Mouse (Mus musculus) midbrain, embryonic 16.5 days (tissue): ENCODE data around the gene Inka2. TPM values are rescaled to one million over a fixed set of nuclear protein-coding genes. Genes with fewer than 3 reads are reported as not detected.

Source experiments
- ATAC-seq: fragments of 200-750 bp; cut with Nextera tagmentation; 2 replicates; pipeline ENCODE4 v1.8.0; 2017; ENCODE audit warnings: moderate TSS enrichment
- H3K27ac ChIP-seq: fragments of 300-500 bp; sonication (generic); 2 replicates; pipeline ENCODE4 v1.5.1; 2014; ENCODE audit warnings: mild to moderate bottlenecking, low read length, mixed read lengths
- H3K27me3 ChIP-seq: fragments of 300-500 bp; sonication (generic); 2 replicates; pipeline ENCODE4 v1.6.1; 2014; ENCODE audit warnings: low read depth, low read length, mixed read lengths; ENCODE audit not compliant: control insufficient read depth, insufficient read depth
- H3K36me3 ChIP-seq: fragments of 300-500 bp; sonication (generic); 2 replicates; pipeline ENCODE4 v1.6.1; 2014; ENCODE audit warnings: mild to moderate bottlenecking, low read length, moderate library complexity, mixed read lengths; ENCODE audit not compliant: control insufficient read depth, insufficient read depth
- H3K4me1 ChIP-seq: fragments of 300-500 bp; sonication (generic); 2 replicates; pipeline ENCODE4 v1.6.1; 2014; ENCODE audit warnings: mild to moderate bottlenecking, low read length, mixed read lengths; ENCODE audit not compliant: control insufficient read depth, insufficient read depth
- H3K4me2 ChIP-seq: fragments of 300-500 bp; sonication (generic); 2 replicates; pipeline ENCODE4 v1.6.1; 2014; ENCODE audit warnings: mild to moderate bottlenecking, low read length, mixed read lengths
- H3K4me3 ChIP-seq: fragments of 300-500 bp; sonication (generic); 2 replicates; pipeline ENCODE4 v1.5.1; 2014; ENCODE audit warnings: low read depth, mild to moderate bottlenecking, low read length, moderate library complexity, mixed read lengths
- H3K9ac ChIP-seq: fragments of 300-500 bp; sonication (generic); 2 replicates; pipeline ENCODE4 v1.6.1; 2014; ENCODE audit warnings: low read depth, low read length, mixed read lengths
- H3K9me3 ChIP-seq: fragments of 300-500 bp; sonication (generic); replicated peaks from 2 replicates; pipeline ENCODE4 v1.6.1; 2014; ENCODE audit warnings: mild to moderate bottlenecking, low read length, mixed read lengths; ENCODE audit not compliant: control insufficient read depth, poor library complexity, severe bottlenecking
- WGBS: fragments of 180-500 bp; shearing (Covaris S2); extraction: QIAGEN DNeasy Blood & Tissue Kit; methylation state at CpG from one replicate; pipeline ENCODE4 v1.1.7; 2014; 5-methylcytosine and 5-hydroxymethylcytosine counted together
- polyA plus RNA-seq: library from polyadenylated mRNA; unstranded; fragments of >200 nt; fragmentation: Nextera tagmentation; extraction: Ambion mirVana; gene quantifications from 2 replicates; pipeline ENCODE4 v1.2.1, GENCODE M21; 2015

Gene Inka2
- polyA plus RNA-seq, 1 experiment from 2014 or later: 7.0 TPM

DNA sequence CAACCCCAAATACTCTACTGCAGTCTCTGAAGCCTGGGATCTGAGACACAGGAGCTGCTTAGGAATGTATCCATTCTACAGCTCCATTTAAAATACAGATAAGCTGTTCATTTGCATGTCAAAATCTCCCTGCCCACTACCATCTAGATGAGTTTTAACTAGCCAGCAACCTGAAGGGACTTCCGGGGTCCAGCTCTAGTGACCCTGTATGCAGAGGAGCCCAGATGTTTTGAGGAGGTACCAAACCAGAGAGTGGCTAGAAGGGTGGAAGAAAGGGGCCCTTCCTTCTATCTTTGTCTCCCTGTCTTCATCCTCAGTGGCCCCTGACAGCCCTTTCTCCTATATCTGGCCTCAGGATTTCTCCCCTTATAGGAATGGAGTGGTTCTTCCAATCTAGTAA lies 33.6 kb upstream of the Inka2 start:
- Histone ChIP-seq H3K9me3 (no peaks in the 10 kb centered on the region), H3K27me3 (no peaks in the 10 kb centered on the region), H3K27ac (no peak overlapping the region), H3K9ac (no peak overlapping the region), H3K4me3 (no peak overlapping the region), H3K4me1 (0 out of 2 replicates have a peak, but pooled peaks cover 2% of the 10 kb centered on the region), H3K36me3 (peaks cover 7% of the 10 kb centered on the region), H3K4me2 (no peak overlapping the region)
- WGBS: 80% methylated on average over 1 of the region's 1 CpGs
- no peak for ATAC-seq

- Histone ChIP-seq H3K4me1 (0 out of 2 replicates have a peak, but pooled peaks cover 2% of the 10 kb centered on the region), H3K36me3 (peaks cover 14% of the 10 kb centered on the region), H3K4me2 (no peak overlapping the region), H3K27me3 (no peaks in the 10 kb centered on the region), H3K27ac (no peak overlapping the region), H3K9me3 (no peaks in the 10 kb centered on the region), H3K9ac (no peak overlapping the region), H3K4me3 (no peak overlapping the region)
- 16% methylated on average over 7 of the region's 7 CpGs for WGBS
- peak; percentile 83 for ATAC-seq
These were observed 29.7 kb upstream of the Inka2 start for GRCm38 (mm10) chr3:105674595-105675218.

DNA sequence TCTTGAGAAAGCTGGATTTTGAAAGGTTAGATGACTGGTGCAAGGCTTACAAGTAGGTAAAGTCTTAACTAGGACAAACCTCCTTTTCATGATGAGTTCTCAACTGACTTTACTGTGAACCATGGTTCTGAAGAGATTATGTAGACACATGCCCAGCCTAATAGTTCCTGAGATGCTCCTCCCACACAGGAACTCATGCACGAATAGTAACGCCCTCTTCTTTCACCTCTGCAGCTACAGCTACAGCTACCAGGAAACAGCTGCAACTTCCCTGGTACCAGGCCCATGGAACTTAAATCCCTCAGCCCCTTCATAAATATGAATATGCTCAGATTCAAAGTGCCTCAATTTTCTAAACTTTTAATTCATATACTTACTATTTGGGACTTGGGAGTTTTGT lies 28.5 kb upstream of the Inka2 start:
- H3K4me3 ChIP-seq: no peak overlapping the region
- peaks cover 13% of the 10 kb centered on the region for H3K36me3 ChIP-seq
- H3K27me3 ChIP-seq: no peaks in the 10 kb centered on the region
- no peaks in the 10 kb centered on the region for H3K9me3 ChIP-seq
- 0 out of 2 replicates have a peak, but pooled peaks cover 2% of the 10 kb centered on the region for H3K4me1 ChIP-seq
- WGBS: 48% methylated on average over 2 of the region's 2 CpGs
- no peak overlapping the region for H3K27ac ChIP-seq
- no peak for ATAC-seq
- no peak overlapping the region for H3K9ac ChIP-seq
- H3K4me2 ChIP-seq: no peak overlapping the region

DNA sequence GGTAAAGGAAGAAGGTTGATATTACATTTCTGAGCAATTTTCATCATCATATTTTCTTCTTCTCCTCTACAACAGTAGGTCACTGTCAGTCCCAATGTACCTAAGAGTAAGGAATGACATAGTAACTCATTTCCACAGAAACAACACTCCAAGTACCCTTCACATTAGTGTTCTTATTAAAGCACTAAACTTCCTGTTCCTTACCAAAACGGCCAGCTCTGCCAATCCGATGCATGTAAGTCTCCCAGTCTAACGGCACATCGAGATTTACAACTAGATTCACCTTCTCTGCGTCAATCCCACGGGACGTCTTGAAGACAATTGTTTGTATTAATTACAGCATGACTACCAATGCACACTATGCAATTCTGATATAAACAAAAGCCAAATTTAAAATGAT lies 24.1 kb upstream of the Inka2 start:
- WGBS: 94% methylated on average over 7 of the region's 7 CpGs
- Histone ChIP-seq H3K27ac (no peak overlapping the region), H3K27me3 (no peaks in the 10 kb centered on the region), H3K9ac (no peak overlapping the region), H3K36me3 (peaks cover 24% of the 10 kb centered on the region), H3K4me2 (no peak overlapping the region), H3K4me3 (no peak overlapping the region), H3K4me1 (0 out of 2 replicates have a peak, but pooled peaks cover 3% of the 10 kb centered on the region), H3K9me3 (no peaks in the 10 kb centered on the region)
- ATAC-seq: no peak

DNA sequence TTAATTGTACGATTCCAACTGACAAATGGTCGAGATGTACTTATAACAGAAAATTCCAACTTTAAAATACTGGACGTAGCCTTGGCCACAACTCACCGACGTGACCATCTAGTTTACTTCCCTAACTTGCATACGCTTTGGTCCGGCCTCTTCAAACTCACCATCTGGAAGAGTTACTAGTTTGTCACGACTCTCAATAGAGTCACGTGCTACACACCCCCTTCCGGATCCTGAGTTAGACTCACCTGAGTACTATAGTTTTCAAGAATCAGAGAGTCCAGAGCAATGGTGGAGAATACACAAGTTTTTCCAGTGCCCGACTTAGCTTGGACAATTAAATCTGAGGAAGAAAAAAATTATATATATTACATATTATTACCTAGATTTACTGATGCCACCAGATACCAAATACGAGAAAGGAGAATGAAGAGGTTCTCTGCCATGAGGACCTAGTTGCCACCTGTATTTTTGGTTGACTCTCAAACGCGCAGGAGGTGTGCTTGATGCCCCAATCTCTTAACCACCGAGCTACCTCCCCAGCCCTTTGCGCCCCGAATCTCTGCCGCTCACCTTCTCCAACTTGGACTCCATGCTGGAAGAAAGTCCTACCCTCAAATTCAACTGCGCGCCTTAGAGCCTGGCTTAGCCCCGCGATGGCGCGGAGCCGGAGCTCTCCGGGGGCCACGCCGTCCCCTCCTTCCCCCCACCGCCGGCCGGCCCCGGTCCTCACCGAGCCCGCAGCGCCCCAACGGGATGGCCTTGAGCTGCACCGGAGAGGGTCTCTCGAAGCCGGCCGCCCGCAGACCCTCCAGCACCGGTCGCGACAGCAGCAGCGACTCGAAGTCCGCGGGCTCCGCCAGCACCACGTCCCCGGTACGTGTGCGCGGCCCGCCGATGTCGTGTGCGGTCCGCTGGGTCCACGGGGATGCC lies 17.7 kb upstream of the Inka2 start:
- no peak for ATAC-seq

DNA sequence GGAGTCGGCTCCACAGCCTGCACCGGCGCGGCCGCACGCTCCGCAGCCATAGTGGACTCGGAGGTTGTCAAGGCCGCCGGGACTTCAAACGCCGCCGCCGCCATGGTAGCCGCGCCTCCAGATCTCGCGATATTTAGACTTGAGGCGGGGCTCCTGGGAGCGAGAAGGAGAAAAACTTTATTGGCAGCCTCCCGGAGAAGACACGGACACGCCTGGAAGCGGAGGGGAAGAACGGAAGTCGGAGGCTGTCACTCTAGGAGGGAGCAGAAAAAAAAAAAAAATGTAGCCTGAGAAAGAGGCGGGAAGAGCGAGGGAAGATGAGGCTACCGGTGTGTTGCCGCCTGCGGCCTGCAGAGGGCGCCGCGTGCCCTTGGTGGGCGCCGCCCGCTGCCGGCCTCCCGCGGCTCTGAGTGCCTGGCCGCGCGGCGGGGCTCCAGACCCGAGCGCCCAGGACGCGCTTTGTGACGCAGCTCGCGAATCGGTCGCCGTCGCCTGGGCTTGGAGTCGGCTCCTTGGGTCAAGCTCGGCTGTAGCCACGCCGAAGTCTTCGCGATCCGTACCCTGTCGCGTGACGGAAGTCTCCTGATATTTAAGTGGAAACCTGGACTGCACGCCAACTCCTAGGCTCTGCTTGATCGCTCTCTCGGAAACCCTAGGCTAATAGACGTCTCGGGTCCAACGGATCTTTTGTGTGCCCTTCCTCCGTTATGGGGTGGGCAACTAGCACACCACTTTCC lies 16.9 kb upstream of the Inka2 start, which contains the start of gene Ddx20:
Gene Ddx20, minus strand, starts transcription at position 251 of the 737 bp plus-strand sequence.
- H3K9ac ChIP-seq: peak within 1 kb of the TSS; percentile 90
- H3K27ac ChIP-seq: peak within 1 kb of the TSS; percentile 81
- WGBS: under 1% methylated on average over 72 of the region's 72 CpGs
- no peaks in the 10 kb centered on the region for H3K27me3 ChIP-seq
- peak within 1 kb of the TSS; percentile 83 for H3K4me2 ChIP-seq
- peaks cover 9% of the 10 kb centered on the region; the same call in 1 of the 2 replicates for H3K36me3 ChIP-seq
- no peaks in the 10 kb centered on the region for H3K9me3 ChIP-seq
- H3K4me3 ChIP-seq: peak within 1 kb of the TSS; percentile 95
- ATAC-seq: peak; percentile 97
- peaks cover 13% of the 10 kb centered on the region for H3K4me1 ChIP-seq

More for the DNA sequence above, 17.7 kb upstream of the Inka2 start:
- Histone ChIP-seq H3K4me1 (peaks cover 13% of the 10 kb centered on the region), H3K9ac (peak overlapping the region; percentile 90), H3K4me3 (peak overlapping the region; percentile 95), H3K27me3 (no peaks in the 10 kb centered on the region), H3K4me2 (peak overlapping the region; percentile 83), H3K36me3 (peaks cover 11% of the 10 kb centered on the region; the same call in 1 of the 2 replicates), H3K27ac (peak overlapping the region; percentile 80), H3K9me3 (no peaks in the 10 kb centered on the region)
- WGBS: 10% methylated on average over 57 of the region's 60 CpGs

DNA sequence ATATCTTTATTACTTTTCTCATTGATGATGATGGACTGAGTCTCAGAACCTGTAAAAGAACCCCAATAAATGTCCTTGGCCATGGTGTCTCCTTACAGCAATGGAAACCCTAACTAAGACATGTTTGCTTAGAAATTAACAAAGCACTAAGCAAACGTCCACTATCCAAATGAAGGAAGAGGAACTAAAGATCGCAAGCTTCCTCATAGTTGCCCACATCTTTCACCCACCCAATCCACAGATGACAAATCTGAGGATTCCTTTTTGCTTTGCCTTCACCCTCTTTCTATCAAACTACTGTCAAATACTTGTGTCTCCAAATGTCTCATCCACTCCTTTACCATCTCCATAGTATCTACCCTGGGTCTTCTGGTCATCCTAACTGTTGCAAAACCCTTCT lies 15.9 kb upstream of the Inka2 start:
- no peak overlapping the region for H3K27ac ChIP-seq
- H3K36me3 ChIP-seq: peaks cover 2% of the 10 kb centered on the region; the same call in 1 of the 2 replicates
- H3K9me3 ChIP-seq: no peaks in the 10 kb centered on the region
- H3K27me3 ChIP-seq: no peaks in the 10 kb centered on the region
- no peak overlapping the region for H3K9ac ChIP-seq
- 91% methylated on average over 2 of the region's 2 CpGs for WGBS
- H3K4me3 ChIP-seq: no peak overlapping the region
- ATAC-seq: no peak
- H3K4me1 ChIP-seq: peaks cover 13% of the 10 kb centered on the region
- no peak overlapping the region for H3K4me2 ChIP-seq

DNA sequence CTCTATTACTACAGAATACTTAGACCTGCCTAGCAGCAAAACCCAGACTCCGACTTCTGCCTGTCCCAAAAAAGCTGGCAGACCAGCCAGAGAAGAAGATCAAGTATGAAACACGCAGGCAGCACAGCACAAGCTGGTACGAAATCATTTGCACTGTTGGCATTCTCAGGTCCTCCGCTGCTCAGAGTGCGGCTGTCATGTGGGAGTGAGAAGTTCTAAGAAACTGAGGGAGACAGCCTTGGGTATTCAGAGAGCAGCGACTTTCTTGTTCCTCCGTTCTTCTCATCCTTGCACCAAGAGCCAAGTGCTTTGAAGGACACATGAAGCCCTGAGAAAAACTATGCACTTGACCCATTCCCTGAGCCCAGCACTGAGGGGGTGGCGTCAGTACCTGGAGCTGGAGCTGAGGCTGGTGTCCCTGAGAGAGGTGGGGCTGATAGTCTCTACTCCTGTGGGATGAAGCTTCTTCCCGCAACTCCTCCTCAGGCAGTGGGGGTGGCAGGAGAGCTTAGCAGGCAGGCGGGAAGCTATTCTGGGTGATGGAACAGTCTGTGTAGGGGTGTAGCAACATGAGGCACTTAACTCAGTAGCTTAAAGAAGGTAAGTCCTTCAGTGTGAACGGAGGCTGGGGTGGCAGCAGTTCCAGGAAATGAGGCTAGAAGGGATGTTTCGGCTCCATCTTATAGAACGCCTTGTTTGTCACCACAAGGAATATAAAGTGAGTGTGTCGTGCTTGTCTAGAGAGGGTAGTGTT lies 10.9 kb upstream of the Inka2 start:
- Histone ChIP-seq H3K4me2 (no peak overlapping the region), H3K4me1 (peaks cover 16% of the 10 kb centered on the region), H3K9me3 (no peaks in the 10 kb centered on the region), H3K27ac (no peak overlapping the region), H3K9ac (no peak overlapping the region), H3K4me3 (no peak overlapping the region), H3K27me3 (no peaks in the 10 kb centered on the region), H3K36me3 (no peaks in the 10 kb centered on the region)
- WGBS: 77% methylated on average over 14 of the region's 14 CpGs
- no peak for ATAC-seq
